Mouse (Mus musculus): ENCODE data around the gene Atp10a. TPM values are rescaled to one million over a fixed set of nuclear protein-coding genes. Genes with fewer than 3 reads are reported as not detected.

The Atp10a gene
- total RNA-seq, 2 experiments from 2014 or later: 0.94 to 1.5 TPM

- no peak for DNase-seq (ENCODE audit: low spot score)
Observed at GRCm38 (mm10) chr7:58736841-58737547, 81.0 kb downstream of the Atp10a start.

- no peak for DNase-seq (ENCODE audit: low spot score)
Observed at GRCm38 (mm10) chr7:58740196-58740595, 84.2 kb downstream of the Atp10a start.

DNA sequence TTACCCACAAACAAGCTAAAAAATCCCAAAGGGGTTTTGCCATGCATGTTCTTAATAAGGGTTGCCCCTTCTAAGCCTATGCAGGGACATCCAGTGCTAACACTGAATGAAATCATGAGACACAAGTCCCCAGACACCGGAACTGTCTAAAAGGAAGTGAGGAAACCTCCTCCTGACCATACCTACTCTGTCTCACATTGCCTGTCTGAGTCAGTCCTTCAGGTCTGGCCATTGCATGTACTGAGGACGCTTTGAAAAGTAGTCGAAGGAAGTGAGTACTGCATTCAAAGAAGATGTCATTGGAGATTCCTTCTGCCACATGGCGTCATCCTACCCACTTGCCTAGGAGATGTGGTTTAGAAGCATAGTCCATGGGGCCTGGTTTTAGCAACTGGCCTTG, 84.9 kb downstream of the Atp10a start:
- DNase-seq (ENCODE audit: low spot score): no peak

DNA sequence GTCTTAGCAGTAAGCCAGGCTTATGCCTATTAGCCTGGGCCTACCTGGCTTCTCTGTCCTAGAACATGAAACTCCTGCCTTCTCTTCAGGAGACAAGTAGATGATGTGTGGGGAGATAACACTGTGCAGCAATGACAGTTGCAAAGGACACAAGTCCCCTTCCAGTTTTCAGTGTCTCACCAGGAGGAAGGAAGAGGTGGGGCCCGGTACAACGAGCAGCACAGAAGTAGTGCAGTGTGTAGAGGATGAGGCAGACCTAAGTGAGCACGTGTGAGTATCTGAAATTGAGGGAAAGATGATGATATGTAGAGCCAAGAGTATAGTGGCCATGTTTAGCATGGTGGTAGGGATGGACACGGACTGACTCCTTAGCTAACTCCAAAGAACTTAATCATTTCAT, 86.0 kb downstream of the Atp10a start:
- DNase-seq (ENCODE audit: low spot score): no peak

- no peak for DNase-seq (ENCODE audit: low spot score)
Observed at GRCm38 (mm10) chr7:58742648-58743047, 86.7 kb downstream of the Atp10a start.

DNA sequence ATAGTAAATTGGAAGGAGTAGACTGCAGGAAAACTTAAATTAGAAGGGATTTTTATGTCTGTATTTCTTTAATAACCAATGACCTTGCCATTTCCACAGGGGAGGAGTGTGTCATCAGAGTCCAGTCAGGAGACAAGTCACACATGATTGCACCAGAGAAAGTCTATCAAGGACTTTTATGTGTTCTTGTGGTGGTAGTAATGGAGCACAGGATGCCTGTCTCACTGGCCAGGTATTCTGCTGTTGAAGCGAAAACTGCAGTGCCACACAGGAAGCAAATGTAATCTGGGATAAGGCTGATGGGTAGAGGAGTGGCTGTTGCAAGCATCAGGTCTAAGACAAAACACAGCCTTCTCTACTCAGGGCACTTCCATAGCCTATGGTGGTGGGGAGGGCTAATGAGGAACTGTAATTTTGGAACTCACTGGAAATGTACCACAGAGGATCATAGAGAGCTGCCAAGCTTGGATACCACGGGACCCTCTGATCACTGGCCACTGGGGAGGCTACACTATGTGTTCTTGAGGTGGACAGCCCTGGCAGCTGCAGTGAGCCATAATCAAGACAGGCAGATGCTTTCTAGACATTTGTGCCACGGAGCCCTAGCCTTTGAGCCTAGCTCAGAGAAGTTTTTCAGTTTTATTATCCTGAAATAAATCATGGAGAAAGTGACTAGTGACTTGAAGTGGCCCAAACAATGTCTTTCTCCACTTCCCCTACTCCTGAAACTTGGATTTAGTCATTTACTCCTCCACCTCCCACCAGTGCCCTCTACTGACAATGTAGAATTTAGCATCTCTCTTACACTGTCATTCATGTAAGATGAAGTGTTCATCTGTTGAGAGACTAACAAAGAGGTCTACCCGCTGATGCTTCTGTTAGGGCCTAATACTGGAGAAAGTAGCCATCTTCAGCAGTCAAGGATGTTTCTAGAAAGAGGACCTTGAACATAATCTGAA, 87.7 kb downstream of the Atp10a start:
- DNase-seq (ENCODE audit: low spot score): peak; percentile 37

DNA sequence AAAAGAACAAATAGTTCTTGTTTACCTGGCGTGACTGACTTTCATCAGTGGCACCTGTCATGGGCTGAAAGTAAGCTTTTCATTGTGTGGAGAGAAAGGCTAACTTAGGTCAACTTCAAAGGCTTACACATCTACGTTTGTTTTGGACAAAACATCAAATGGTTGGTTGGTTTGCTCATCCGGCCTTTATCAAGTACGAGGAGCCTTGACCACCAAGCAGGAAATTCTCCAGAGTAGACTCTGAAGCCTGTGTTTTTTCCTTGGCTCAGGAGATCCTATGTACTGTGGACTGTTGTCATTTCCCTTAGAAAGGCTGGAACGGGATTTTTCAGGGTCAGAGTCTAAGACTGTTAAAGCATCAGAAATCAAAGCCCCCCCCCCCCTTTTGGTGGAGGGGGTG, 90.9 kb downstream of the Atp10a start:
- DNase-seq (ENCODE audit: low spot score): no peak

DNA sequence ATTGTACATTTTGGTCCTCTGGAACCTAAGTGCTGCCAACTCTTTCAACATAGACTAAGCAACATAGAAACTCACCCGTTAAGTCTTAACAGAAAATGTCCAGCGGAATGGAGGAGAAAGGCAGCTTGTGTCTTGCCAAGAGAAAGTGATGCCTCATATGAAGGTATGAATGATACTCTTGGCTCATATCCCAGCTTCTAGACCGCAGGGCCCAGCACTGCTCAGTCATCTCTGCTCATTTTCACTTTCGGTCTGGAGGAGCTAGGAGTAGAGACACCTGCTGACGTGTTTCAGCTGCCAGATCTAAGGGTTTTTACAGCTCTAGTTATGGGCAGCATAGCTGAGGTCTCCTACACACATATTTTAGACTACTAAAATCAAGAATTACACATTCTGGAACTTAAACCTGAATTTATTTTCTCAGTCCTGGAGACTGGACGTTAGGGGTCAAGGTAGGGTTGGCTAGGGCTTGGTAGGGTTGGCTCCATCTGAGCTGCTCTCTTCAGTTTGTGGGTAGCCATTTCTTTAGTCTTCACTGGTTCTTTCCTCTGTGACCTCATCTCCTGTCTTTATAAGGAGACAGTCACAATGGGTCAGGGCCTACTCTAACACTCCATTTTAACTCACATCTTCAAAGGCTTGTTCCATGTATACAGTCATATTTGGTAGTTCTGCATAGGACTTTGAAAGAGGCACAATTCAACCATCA, 94.1 kb downstream of the Atp10a start:
- DNase-seq (ENCODE audit: low spot score): peak; percentile 20

- no peak for DNase-seq (ENCODE audit: low spot score)
Observed at GRCm38 (mm10) chr7:58752041-58752440, 96.1 kb downstream of the Atp10a start.

GRCm38 (mm10) chr7:58754076-58754475, 98.1 kb downstream of the Atp10a start:
- DNase-seq (ENCODE audit: low spot score): no peak

GRCm38 (mm10) chr7:58754536-58754935, 98.6 kb downstream of the Atp10a start:
- no peak for DNase-seq (ENCODE audit: low spot score)

DNA sequence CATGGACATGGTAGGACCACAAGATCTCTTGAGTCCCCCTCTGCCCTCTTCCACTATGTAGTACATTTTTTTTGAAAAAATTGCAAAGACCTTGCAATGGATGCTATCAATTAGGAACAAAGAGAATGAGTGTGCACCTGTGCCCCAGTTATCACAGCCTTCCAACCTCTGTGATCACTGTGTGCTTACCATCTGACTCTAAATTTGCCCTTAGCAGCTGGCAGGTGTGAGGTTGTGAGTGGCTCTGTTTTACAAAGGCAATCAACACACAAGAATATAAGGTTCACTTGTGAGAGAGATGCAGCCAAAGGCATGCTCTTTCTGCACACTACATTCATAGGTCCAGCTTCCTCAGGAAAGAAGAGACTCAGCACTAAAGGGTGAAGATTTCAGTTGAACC, 99.1 kb downstream of the Atp10a start:
- no peak for DNase-seq (ENCODE audit: low spot score)

GRCm38 (mm10) chr7:58755846-58756245, 99.9 kb downstream of the Atp10a start:
- DNase-seq (ENCODE audit: low spot score): no peak

- peak; percentile 24 for DNase-seq (ENCODE audit: low spot score)
Observed at GRCm38 (mm10) chr7:58757331-58757730, 101.4 kb downstream of the Atp10a start.

GRCm38 (mm10) chr7:58758396-58758795, 102.4 kb downstream of the Atp10a start:
- no peak for DNase-seq (ENCODE audit: low spot score)

DNA sequence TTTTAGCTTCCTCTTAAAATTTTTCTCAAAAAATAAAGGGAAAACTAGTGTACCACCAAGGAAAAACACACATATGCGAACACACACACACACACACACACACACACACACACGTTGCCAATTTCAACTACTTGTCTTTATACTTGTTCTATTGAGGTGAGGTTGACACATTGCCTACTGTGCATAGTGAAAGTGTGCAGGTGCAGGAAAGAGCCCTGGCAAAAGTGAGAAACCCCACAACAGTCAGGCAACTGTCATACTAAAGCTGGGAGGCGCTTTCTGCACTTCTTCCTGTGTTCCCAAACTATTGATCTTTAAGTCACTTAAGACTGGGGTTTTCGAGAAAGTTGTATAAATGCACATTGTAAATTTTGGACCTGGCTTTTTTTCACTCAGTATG, 103.3 kb downstream of the Atp10a start:
- DNase-seq (ENCODE audit: low spot score): no peak

- DNase-seq (ENCODE audit: low spot score): peak; percentile 59
Observed at GRCm38 (mm10) chr7:58767257-58767656, 111.3 kb downstream of the Atp10a start.

DNA sequence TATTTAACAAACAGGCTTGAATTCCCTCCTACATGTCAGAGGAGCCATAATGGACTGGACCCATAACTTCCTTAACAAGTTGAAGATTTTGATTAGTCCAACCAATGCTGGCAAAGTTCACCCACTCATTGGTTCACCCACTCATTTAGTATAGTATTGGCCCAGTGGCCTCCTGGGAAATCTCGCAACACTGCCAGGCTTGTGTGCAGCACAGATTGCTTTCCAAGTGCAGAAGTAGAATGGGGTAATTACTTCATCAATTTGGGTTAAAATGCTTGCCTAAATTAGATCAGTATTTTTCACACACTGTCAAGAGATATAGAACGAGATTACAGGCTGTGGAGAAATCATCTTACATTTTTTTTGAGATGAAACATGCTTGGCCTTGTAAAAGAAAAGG, 112.3 kb downstream of the Atp10a start:
- no peak for DNase-seq (ENCODE audit: low spot score)

GRCm38 (mm10) chr7:58770254-58770653, 114.3 kb downstream of the Atp10a start:
- DNase-seq (ENCODE audit: low spot score): peak; percentile 24

DNA sequence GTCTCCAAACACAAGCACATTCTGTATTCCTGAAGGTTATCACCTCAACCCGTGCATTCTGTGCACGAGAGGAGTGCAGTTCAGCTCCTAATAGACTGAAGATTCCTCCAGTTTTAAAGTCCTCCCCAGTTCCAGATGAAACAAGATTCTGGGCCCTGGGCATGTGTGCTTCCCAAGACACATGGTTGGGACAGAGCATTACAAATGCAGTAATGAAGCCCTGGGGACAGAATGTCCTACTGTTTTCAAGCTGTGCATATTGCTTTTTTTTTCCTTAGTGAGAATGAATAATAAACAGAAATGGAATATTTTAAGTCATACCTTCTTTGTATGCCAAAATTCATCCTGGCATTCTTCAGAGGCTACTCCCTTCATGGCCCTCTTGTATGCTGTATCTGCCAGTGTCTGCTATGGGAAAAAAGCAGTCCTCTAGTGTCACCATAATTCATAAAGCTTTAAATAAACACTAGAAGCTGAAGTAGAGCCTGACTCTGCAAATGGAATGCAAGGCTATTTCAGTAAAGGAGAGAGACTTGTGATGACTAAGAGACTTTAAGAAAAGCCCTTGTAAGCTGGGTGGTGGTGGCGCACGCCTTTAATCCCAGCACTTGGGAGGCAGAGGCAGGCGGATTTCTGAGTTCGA, 116.2 kb downstream of the Atp10a start:
- peak; percentile 72 for DNase-seq (ENCODE audit: low spot score)

DNA sequence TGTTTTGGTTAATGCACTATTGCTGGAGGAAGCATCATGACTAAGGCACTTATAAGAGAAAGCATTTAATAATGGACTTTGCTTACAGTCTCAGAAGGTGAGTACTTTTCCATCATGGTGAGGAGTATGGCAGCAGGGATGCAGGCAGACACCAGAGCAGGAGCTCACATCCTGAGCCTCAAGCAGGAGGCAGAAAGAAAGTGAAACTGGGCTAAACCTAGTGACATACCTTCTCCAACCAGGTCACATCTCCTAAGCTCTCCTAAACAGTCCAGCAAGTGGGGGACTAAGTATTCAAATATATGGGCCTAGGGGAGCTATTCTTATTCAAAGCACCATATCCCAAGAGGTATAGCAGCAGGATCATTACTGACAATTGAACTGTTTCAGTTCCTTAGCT, 123.2 kb downstream of the Atp10a start:
- no peak for DNase-seq (ENCODE audit: low spot score)

Data from gastrocnemius, adult 18-20 months (tissue).